Mouse (Mus musculus): ENCODE results near the gene Acvr1.

The Acvr1 gene

DNA sequence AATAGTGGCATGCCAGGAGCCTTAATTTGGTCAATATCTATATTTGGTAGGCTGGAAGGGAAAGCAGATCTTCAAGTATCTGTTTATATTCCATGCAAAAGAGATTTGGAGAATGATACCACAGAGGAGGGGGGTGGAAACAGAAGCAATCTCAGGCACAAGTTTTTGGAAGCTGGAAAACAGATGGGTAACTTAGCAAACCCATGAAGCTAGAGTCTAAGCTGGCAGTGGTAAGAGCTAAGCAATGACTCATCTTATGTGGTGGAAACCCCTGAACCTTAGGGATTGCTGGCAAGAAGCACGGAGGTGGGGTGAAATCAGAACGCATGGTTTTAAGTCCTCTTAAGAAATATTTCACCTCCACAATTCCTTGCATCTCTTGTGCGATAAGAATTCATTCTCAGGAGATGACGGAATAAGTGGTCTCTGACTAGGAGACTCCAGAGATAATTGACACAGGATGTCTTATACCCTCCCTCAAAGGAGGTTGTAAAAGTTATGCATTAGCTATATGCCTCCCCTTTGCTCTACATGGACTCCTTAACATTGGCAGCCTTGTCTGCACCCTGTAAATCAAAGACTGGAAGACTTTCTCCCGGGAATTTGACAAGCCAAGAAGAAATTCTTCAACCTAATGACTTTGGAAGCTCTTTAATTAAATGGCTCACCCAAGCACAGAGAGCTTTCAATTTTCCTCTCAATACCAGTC, 157.9 kb downstream of the Acvr1 start:
- no peak for DNase-seq (ENCODE audit: low spot score)

DNA sequence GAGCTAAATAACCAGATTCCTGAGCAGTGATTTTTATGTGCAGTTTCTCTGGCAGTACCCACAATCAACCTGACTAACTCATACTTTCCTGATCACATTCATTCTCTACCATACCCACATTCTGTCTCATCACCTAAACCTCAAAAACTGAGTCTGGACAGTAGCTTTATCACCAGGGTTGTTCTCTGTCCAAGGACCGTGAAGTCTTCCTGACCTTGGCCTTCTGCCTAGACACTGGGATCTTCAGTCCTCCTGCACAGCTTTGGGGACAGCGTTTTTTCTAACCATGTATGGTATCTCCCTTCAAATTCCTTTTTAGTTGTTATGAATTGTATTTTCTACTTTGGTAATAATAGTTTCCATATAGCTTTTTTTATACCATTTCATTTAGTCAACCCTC, 163.5 kb downstream of the Acvr1 start:
- DNase-seq (ENCODE audit: low spot score), result no peak

DNA sequence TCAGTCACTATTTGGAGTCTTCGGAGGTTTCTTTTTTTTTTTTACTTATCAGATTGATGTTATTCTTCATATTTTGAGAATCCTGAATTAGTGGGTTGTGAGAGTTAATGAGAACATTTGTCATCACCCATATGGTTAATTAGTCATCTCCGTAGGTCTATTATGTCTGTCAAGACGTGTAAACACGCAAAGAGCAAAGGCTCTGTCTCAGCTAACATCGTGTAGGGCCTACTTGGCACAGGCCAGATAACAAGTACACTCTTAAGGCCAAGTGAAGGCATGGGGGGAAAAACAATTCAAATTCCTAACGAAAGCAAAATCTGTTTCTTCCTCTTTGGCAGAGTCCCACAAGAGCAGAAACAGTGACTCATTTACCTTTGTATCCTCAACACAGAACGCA, 178.4 kb downstream of the Acvr1 start:
- no peak for DNase-seq (ENCODE audit: low spot score)

DNA sequence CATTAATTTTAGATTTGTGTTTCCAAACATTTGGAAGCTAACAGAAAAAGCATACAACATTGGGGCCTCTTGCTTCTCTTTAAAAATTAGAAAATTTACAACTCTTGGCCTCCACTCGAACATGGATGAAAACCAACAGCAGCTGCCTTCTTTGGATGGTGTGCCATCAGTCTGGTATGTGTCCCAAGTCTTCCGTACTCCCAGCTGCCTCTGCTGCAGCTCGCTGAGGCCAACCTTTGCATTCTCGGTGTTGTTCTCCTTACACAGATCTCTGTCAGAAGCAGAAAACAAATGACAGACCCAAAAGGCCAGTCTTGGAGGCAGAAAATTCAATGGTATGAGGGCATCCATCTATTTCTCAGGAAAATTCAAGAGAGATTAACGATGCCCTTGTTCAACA, 186.9 kb downstream of the Acvr1 start:
- DNase-seq (ENCODE audit: low spot score), result no peak

DNA sequence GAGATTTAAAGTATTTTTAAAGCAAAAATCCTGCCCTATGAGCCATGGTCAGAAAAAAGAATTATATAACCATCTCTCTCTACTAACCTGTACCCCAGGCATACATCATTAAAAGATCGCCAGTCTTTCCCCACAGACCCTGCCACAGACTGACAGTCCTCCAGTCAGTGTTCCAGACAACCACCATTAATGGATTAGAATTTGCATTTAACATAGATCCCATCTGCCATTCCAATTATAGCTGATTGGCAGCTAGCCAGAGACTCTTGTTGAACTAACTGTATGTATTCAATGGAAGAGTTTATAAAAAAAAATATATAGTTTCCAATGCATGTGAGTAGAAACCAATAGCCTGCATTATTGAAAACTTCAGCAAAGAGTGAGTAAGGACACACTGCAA, 187.5 kb downstream of the Acvr1 start:
- no peak for DNase-seq (ENCODE audit: low spot score)

DNA sequence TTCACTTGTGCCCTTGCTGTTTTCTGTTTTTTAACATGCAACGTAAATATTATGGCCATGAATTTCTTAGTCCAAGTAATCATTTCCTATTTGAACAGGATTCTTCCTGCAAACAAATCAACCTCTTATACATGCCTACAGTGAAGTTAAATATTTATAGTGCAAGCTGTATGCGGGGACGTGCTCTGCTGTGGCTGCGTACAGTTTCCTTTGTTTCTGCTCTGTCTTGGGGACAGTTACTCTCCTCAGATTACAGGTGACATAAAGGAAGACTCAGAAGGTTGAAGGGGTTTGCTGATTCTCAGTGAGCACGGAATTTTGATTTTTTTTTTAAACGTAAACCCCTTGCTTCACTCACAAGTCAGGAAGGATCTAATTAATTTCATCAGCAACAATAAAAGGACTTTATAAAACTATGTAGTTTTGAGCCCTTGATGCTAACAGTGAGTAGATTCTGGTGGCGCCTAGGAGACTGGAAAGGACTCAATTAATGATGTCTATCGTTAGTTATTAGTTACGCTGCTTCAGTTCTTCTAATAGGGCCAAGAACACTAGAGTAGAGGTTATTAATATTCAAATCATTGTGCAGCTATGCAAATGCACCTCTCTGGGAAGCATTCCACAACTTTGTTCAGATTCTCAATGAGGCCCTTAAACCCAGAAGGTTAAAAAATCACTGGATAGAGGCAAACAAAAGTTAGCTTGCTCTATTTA, 189.4 kb downstream of the Acvr1 start:
- DNase-seq (ENCODE audit: low spot score), result no peak

DNA sequence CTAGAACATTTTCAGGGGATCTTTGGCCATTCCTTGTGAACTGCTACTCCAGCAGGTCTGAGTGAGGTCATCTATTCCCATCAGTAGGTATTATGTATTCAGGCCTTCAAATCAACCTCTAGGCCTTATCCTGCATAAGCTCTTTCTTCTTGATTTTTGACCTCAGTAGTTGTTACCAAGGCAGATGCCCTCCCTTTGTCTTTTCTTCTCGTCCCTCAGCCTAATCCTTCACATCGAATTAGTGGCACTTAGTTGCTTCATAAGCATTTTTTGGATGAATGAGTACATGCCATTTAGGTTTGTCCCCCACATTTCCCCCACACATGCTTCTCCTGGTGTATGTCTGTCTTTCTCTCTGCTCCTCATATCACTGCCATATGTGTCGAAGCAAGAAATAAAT, 200.8 kb downstream of the Acvr1 start:
- no peak for DNase-seq (ENCODE audit: low spot score)

DNA sequence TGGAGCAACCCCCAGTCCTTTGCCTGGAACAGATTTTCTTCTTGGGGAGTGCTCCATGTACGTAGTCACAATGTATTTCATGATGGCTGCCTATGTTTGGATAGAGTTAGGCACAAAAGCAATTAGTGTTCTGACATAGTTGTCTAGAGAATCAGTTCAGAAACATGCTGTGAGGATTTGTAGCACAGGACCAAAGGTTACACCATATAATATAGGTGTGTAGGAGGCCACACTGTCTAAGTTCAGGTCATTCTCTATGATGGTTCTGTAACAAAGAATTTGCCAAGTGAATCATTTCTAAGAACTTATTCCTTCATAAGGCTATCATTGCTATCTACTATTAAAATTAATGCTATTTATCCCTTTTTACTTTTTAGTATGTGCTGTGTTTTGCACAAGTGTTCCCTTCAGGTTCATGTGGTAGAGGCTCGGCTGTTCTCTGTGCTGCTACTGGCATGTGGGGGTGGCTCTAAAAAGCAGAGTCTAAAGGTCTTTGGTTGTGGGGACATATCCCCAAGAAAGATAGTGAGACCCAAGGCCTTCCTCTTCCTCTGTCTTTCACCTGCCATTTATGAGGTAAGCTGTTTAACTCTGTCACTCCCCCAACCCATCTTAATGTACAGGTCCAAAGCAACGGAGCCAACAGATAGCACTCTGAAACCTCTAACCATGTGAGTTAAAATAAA, 205.5 kb downstream of the Acvr1 start:
- DNase-seq (ENCODE audit: low spot score), result no peak

DNA sequence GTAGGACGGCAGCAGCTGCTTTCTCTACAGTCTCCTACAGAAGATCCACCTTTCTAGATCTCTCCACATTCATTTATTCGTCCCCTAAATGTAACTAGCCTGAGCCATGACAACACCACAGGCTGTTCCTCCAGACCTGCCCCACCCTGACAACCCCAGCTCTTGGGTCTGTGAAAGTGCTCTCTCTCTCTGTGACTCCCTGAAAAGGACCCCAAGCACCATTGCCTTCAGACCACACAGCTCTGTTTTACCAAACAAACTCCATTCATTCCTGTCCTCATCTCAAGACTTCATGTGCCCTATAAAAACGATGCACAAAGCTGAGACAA, 208.9 kb downstream of the Acvr1 start:
- DNase-seq (ENCODE audit: low spot score), result no peak

DNA sequence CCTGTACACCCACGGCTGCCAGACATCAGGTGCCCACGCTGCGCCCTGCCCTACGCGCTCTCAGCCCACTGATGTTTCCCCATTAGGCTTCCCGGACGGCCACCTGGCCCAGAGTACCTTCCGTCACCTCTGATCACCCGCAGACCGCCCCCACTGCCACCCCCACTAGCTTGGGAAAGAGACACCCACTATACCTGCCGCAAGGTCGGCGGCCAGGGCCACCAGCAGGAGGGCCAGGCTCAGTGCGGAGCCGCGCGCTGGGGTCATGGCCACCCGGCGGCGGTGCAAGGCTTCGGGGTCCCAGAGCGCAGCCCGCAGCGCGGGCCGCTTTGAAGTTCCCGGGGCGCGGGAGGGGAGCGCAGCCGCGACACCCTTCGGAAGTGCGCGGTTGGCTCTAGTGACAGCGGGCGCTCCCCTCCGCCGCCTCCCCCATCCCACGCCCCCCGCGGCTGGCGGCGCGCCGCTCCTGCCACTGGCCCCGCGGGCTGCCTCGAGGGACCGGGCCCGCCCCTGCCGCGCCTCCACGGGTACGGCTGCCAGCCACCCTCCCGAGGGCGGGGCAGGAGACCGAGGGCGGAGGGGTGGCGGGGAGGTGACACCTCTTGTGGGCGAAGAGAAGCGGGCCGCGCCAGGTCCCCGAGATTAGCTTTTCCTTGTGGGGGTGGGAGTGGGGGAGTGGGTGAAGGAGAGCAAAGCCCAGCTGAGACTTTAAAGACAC, 209.4 kb downstream of the Acvr1 start, which contains the start of gene Acvr1c:
Gene Acvr1c, minus strand, starts transcription at position 482 of the 718 bp plus-strand sequence.
- DNase-seq (ENCODE audit: low spot score), result peak; percentile 44

DNA sequence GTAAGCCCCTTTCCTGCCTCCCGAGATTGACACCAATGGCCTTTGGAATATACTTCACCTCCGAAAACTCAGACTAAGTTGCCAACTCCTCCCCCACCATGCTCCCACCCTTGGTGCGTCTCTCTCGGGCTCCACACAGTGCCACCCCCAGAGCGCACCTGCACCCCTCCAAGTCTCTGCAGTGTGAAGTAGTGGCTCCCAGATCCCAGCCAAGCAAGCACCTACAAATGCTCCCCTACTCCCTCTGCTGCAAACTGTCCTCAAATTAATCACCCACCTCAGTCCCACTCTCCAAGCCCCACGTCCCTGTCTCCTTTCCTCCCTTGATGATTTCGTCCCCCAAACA, 209.9 kb downstream of the Acvr1 start:
- no peak for DNase-seq (ENCODE audit: low spot score)

DNA sequence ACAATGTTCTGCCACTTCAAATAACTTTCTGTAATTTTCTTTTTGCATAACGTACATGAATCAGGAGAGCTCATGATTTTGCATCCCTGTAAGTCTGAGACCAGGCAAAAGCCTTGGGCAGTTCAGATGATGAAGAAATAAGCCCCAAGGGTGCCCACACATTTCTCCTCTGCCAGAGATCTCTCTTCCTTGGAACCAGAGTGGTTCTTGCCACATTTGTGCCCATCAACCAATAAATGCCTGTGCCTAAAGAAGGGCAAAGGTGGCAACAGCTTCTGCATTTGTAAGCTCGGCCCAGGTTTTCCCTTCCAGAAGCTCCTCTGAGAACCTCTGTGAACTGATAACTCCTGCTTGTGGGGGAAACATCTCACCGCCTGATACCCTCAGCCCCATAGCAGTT, 212.6 kb downstream of the Acvr1 start:
- DNase-seq (ENCODE audit: low spot score), result no peak

DNA sequence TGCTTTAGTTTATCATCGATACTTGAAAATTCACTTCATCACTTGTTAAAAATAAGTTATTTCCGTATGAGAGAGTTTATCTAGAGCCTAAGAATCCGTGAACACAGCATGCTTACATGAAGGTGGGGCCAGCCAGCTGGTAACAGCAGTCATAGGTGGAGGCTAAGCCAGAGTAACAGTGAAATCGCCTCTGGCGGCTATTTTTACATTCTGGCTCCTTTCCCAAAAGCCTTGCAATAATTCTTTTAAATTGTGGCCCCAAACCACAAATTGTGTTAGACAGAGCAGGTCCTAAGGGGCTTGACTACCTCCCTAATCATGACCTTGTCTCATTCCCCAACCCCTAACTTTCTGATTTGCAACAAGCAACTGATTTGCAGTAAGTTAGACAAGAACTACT, 214.1 kb downstream of the Acvr1 start:
- DNase-seq (ENCODE audit: low spot score), result no peak

DNA sequence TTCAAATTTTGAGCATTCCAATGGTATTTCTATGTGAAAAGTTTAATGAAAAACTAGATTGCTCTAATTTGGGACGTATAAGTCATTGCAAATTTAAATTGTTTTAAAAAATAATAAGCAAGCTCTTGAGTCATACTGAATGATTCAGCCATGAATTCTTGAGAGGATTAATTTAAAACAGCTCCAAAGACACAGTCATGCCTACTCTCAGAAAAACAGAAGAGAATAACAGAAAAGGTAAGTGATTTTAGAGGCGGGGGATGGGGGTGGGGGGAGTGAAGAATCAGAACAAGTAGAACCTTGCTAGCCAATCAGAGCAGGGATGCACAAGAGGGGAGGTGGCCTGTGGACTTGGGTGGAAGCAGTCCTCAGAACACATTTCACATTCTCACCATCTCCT, 216.3 kb downstream of the Acvr1 start:
- DNase-seq (ENCODE audit: low spot score), result no peak

All from urinary bladder, postnatal 14 days (tissue).